Mouse (Mus musculus): ENCODE results near the gene Dpp6.

GRCm38 (mm10) chr5:27134436-27135005 lies 317.5 kb downstream of the Dpp6 start:
- TF ChIP-seq CTCF (IDR thresholded peaks at IDR 0.05; ENCODE audit: low read depth) = no peak
- no peak for TF ChIP-seq EP300 (IDR thresholded peaks at IDR 0.05; ENCODE audit: low read depth)

Data from liver, postnatal 0 days (tissue).